Mouse (Mus musculus) G1E (cell line): ENCODE measurements around the gene Slc37a3.

Experiments
- CTCF ChIP-seq: IDR thresholded peaks from 2 replicates; pipeline ENCODE4 v1.5.1; 2012; ENCODE audit warnings: low read depth, low read length, inconsistent platforms, mixed read lengths
- GATA1 ChIP-seq: IDR thresholded peaks from 2 replicates; pipeline ENCODE4 v1.6.1; 2012; ENCODE audit warnings: borderline replicate concordance, low read length, inconsistent platforms, mixed read lengths
- TAL1 ChIP-seq: conservative IDR thresholded peaks from 2 replicates; pipeline ENCODE4 v1.6.1; 2012; ENCODE audit warnings: low read depth, low read length, inconsistent platforms, mixed read lengths

DNA sequence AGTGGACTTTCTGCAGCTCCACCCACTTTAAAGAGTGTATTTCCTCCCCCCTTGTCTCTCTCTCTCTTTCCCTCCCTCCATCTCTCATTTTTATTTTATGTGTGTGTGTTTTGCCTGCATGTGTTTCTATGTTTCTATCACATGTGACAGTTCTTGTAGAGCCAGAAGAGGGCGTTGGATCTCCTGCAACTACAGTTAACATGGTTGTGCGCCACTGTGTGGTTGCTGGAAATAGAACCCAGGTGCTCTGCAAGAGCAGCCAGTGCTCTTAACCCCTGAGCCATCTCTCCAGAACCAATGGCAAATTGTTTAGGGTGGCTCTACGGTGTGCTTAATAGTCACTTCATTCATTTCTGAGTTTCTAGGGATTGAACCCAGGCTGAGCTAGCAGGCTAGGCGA lies 81.0 kb downstream of the Slc37a3 start:
- no peak for TF ChIP-seq CTCF
- TF ChIP-seq TAL1, result no peak
- TF ChIP-seq GATA1, result no peak
